Mouse (Mus musculus) urinary bladder, postnatal 36 days (tissue): ENCODE measurements around the gene Elmod3.
A peak's percentile ranks its signal among the peaks of the same experiment; 100 is the strongest.
"Not testable (repeated sequence)": the region's sequence is repeated elsewhere in the genome, so short reads cannot be mapped to it uniquely, and the experiment has no call there.

ENCODE experiments used
- DNase-seq, 2 experiments: peaks; one replicate each; pipeline ENCODE4 v3.0.0; 2022; ENCODE audit warnings: low spot score in 2 of 2, mixed read lengths in 1 of 2

Gene Elmod3

GRCm38 (mm10) chr6:72534035-72534809 is 64.0 kb downstream of the Elmod3 start:
- peak in 1 of 2 experiments; percentile 49 for DNase-seq

DNA sequence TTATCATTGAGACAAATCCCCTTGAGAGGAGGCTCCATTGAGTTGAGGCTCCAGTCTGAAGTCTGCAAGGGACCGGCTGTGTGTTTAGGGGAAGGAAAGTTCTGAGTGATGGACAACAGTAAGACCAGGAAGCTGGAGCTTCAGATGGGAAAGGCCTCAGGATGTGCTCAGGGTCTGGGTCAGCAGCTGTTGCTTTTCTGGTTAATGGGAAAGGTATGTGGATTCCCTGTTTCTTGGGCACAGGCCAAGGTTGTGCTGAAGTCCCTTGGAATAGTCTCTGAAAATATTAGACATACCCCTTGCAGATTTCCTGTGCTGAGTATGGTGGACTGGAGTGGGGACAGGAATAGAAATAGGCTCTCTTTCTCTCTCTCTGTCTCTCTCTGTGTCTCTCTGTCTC is 64.7 kb downstream of the Elmod3 start:
- not testable (repeated sequence) for DNase-seq

DNA sequence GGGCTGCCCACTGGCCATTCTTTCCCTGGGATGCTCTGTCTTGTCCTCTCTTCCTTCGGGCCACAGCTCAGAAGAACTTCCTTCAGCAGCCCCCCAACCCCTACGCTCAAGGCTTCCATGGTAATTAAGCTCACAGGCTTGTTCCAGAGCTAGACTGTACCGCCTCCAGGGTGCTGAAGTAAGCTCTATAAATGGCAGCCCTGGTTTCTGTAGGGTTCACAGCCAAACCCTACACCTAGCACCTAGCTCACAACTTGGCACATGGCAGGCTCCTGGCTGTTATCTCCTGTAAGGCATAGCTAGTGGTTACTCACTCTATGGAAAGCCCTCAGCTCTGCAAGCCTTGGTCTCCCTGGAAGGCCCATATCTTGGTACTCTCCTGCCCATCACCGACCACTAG is 65.6 kb downstream of the Elmod3 start:
- DNase-seq = no peak

- DNase-seq = peak in 1 of 2 experiments; percentile 67
Observed at GRCm38 (mm10) chr6:72528410-72529151, 69.6 kb downstream of the Elmod3 start.

GRCm38 (mm10) chr6:72527070-72527469 is 71.1 kb downstream of the Elmod3 start:
- DNase-seq = no peak

DNA sequence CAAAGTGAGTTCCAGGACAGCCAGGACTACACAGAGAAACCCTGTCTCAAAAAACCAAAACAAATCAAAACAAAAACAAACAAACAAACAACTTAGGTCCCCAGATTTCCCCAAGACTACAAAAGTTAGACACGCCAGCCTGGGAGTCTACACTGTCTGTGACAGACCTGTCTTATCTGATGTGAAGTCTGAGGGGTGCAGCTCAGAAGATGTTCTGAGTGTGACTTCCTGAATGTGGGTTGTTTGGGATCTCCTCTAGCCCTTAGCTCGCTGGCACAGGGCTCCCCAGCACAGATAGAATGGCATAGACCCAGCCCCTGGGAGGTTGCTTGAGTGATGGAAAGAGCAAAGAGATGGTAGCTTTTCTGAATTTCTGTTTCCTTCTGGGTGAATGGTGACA is 74.1 kb downstream of the Elmod3 start:
- DNase-seq = no peak

- DNase-seq = no peak
Observed at GRCm38 (mm10) chr6:72523222-72523621, 75.0 kb downstream of the Elmod3 start.

GRCm38 (mm10) chr6:72522288-72522687 is 75.9 kb downstream of the Elmod3 start:
- DNase-seq = no peak

DNA sequence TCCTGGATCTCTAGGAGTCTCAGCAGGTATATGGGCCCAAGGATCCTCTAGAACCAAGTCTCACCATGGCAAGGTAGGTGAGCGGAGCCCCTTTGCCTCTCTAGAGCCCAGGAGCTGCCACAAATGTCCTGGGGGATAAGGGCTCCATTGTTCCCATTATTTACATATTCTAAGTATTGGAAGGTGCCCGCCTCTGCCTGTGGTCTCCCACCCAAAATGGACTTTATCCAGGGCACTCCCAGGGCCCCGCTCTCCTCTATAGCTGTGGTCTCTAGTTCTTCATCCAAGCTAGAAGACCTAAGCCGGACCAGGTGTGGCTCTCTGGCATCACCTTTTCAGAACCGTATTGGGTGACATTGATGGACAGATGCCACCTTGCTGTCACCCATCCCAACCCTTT is 76.6 kb downstream of the Elmod3 start, which contains the start of gene Sh2d6:
Gene Sh2d6 (minus strand): TSS at position 101 of the 400 bp plus-strand sequence.
- DNase-seq = no peak

DNA sequence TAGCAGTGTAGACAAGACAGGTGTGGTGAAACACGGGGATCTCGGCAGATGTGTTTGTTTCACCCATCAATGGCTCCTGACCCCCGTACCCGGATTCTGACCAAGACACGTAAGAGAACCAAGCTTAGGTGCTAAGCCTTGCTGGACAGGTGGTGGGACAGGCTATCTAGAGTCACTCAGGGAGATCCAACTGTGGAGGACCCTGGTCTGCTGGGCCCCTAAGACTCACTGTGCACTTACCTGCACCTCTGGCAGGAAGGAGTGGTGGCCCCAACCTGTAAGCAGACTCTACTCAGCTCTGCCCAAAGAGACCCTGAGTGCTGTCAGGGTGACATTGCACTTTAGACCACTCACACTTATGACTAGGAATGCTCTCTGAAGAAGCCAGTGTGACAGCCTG is 77.3 kb downstream of the Elmod3 start:
- no peak for DNase-seq

DNA sequence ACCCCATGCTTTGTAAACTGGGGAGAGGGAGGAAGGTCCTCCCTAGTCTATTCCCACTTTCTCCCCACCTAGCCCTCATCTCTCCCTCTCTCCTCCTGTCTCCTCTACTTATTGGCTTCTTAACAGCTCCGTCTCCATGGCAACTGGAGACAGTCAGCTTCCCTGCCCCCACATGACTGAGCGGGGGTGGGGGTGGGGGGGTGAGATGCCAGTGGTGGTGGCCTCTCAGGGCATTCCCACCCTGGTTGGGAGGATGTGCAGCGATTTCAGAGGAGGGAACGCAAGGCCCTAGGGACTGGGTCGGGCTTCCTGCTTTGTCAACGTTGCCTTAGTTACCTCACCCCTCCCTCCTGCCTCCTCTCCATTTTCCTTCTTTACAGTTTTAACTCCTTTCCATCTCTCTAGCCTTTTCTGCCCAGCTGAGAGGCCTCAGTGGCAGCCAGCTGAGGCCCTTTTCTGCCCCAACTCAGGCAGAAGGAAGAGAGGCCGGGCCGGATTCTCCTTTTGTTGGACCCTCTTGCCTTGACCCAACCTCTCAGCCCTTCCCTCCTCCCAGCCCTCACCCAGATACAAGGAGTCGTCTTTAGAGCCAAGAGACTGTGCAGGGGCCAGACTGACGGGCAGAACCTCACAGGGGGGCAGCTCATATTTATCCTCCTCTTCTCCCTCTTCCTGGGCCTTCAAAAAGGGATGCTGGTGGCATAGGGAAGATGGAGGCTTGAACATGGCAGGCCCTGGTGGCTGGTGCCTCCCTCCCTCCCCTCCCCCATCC is 78.1 kb downstream of the Elmod3 start:
- DNase-seq = no peak

- no peak for DNase-seq
Observed at GRCm38 (mm10) chr6:72519303-72519702, 78.9 kb downstream of the Elmod3 start.

- no peak for DNase-seq
Observed at GRCm38 (mm10) chr6:72518842-72519241, 79.4 kb downstream of the Elmod3 start.
